Mouse (Mus musculus) layer of hippocampus, postnatal 10 days (tissue): ENCODE data around the gene Zfp595. TPM values are rescaled to one million over a fixed set of nuclear protein-coding genes. Genes with fewer than 3 reads are reported as not detected.
"Not testable (repeated sequence)": the region's sequence is repeated elsewhere in the genome, so short reads cannot be mapped to it uniquely, and the experiment has no call there.

ENCODE experiments used
- DNase-seq, 2 experiments: peaks; one replicate each; pipeline ENCODE4 v3.0.0; 2021; ENCODE audit warnings: low spot score in 2 of 2
- long read RNA-seq: library from polyadenylated mRNA; stranded (forward); transcript quantifications from one replicate; pipeline ENCODE4 v2.0.0, GENCODE M21; 2023
- total RNA-seq, 2 experiments: library from RNA; stranded (reverse); gene quantifications; 2 replicates each; pipeline ENCODE4 v1.2.3; 2021

The Zfp595 gene
- total RNA-seq = 1 to 10 TPM; 2.6 to 3.2 TPM
- long read RNA-seq = 0 reads

- DNase-seq = peak; percentile 63 to 64
These were observed at the start of gene Zfp595 for GRCm38 (mm10) chr13:67332019-67332724. Gene Zfp595, minus strand, starts transcription at chr13:67332570.

DNA sequence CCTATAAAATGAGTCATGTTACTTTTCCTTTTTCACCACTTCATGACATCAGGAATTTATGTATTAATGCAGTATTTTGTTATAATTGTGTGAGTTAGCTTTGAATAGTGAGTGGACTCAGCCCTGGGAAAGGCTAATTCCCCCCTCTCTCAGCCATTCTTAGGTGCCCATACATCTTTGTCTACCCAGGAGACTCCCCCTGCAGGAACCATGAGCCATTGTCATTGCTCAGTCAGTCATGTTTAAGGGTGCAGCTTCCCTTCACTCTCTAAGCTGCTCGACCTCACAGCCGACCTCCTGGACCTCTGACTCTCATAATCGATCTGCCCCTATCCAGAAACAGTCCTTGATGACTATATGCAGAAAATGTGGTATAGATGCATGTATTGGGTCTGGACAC lies 43.9 kb upstream of the Zfp595 start:
- DNase-seq = not testable (repeated sequence)

GRCm38 (mm10) chr13:67375050-67375911 lies 42.9 kb upstream of the Zfp595 start, which contains the start of the genes Gm28041 and Zfp456:
Gene Gm28041, minus strand, starts transcription at chr13:67375733.
Gene Zfp456, minus strand, starts transcription at chr13:67375810.
- DNase-seq = peak; percentile 35 to 60

DNA sequence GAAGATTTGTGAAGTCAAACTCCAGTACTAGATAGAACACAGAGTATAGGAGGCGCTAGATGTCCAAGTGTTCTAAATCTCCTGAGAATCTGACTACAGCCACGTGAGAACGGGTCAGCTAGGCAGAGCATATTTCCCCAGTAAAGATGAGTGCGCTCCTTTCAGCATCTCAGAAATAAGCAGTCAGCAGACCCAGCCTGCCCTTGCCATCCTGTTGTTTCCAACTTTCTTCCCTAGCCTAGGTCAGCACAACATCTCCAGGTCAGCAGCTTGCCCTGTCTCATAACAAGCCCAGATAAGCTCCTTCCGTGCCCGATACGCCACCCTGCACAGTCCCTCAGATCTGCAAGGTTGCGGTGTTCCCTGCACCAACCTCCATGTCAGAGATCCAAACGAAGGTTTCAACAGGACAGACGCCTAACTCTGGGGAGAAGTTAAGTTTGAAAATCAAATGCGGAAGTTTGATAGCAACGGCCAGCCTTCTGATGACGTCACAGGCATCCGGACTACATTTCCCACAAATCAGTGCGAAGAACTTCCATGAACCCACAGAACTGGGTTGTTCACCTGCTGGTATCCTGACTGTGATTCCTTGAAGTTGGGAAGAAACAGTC lies 27.9 kb upstream of the Zfp595 start, which contains the start of the genes Gm28044 and Zfp953:
Gene Gm28044, minus strand, starts transcription at position 406 of the 614 bp plus-strand sequence.
Gene Zfp953, minus strand, starts transcription at position 475 of the 614 bp plus-strand sequence.
- DNase-seq = peak; percentile 86 to 87

- DNase-seq = no peak
These were observed 19.5 kb upstream of the Zfp595 start for GRCm38 (mm10) chr13:67351854-67352253.

DNA sequence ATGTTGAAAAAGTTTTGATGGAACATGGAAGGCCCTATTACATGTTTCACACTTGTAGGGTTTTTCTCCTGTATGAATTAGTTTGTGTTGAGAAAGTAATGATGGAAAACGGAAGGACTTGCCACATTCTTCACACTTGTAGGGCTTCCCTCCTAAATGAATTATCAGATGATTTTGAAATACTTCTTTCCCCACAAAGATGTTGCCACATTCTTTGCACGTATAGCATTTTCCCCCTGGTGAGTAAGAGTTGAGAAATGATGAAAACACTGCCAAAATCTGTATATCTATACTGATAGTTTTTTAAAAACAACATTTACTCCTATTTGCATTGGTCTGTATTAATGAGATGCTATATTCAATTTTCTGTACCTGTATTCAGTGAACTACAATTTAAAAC lies 11.1 kb upstream of the Zfp595 start:
- no peak for DNase-seq

DNA sequence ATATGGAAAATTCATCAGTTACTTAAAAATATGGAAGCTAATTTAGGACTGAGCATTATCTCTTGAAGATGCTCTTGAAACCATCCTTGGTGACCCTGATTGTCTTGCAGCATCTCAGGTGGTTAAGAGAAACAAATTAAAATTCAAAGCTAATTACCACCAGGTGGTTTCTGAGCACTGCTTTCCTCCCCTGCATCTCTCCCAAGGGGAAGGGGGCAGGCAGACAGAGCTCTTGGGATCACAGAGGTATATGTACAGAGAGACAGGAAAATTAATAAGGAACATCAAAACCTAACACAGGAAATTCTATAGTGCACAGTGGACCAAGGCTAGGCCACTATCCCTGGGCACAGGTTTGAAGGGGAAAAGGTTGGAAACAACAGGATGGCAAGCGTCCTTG lies 507 bp upstream of the Zfp595 start:
- no peak for DNase-seq

- peak in 1 of 2 experiments; percentile 4 for DNase-seq
These were observed 25.7 kb downstream of the Zfp595 start for GRCm38 (mm10) chr13:67306718-67307117.

- DNase-seq = peak; percentile 86 to 87
These were observed 26.3 kb downstream of the Zfp595 start, which contains the start of gene Zfp457 for GRCm38 (mm10) chr13:67305822-67306672. Gene Zfp457, minus strand, starts transcription at chr13:67306485.

GRCm38 (mm10) chr13:67278314-67278713 lies 54.1 kb downstream of the Zfp595 start, which contains the start of gene Zfp458:
Gene Zfp458, minus strand, starts transcription at chr13:67278466.
- DNase-seq = no peak

DNA sequence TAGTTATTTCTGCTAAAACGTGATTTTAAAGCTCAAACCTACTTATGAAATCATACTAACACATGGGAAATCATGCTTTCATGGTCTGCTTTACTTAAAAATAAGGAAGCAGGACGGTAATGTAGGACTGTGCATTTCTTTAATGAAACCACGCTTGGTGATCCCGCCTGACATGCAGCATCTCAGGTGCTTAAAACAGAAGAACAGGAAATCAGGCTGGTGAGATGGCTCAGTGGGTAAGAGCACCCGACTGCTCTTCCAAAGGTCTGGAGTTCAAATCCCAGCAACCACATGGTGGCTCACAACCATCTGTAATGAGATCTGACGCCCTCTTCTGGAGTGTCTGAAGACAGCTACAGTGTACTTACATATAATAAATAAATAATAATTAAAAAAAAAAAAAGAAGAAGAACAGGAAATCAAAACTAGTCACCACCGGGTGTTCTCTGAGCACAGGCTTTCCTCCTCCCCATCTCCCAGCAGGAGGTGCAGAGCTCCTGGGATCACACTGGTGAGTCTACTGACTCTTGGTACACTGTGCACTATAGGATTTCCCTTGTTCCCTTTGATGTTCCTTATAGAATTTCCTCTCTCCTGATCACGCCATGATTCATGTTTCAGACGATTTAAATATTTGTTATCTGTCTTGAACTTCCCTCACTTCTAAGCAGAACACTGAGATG lies 62.8 kb downstream of the Zfp595 start:
- not testable (repeated sequence) for DNase-seq

DNA sequence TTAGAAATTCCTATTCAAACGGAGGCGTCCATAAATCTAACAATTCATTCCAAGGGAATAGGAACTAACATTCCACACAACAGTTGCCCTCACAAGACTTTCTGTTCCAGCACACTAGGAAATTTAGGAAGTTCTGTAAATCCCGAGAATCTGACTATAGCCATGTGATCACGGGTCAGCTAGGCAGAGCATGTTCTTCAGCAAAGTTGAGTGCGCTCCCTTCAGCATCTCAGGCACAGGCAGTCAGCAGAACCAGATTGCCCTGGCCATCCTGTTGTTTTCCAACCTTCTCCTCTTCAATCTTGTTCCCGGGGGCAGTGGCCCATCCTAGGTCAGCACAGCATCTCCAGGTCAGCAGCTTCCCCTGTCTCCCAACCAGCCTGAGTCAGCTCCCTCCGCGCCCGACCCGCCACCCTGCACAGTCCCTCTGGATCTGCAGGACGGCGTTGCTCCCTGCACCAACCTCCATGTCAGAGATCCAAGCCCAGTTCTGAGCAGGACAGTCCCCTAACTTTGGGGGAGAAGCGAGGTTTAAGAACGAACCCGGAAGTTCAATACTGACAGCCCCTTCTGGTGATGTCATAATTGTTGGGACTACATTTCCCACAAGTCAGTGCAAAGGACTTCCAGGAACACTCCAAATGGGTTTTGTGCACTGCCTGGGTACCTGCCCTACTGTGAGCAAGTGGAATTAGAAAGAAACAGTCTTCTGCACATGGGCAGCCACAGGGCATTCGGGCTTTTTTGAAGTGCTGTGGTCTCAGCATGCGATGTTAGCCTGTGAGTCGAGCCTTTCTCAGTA lies 63.6 kb downstream of the Zfp595 start:
- DNase-seq = peak; percentile 66 to 69

Other genes with a start within 250 kb of the Zfp595 start
- gene Zfp708, start 234.6 kb downstream of the Zfp595 start, total RNA-seq = 1 to 10 TPM; 2.9 to 4.1 TPM
- gene Gm28557, start 224.0 kb downstream of the Zfp595 start, total RNA-seq = 1 to 10 TPM; 1.6 to 1.7 TPM
- under 1 TPM; 0.25 to 0.30 TPM for gene Rslcan18, start 216.3 kb downstream of the Zfp595 start, total RNA-seq
- gene Zfp759, start 210.9 kb downstream of the Zfp595 start, total RNA-seq = 10 to 100 TPM in 1 of 2 experiments, 1 to 10 TPM in 1; 7.5 to 10.2 TPM
- gene Rsl1, start 159.4 kb downstream of the Zfp595 start, total RNA-seq = 1 to 10 TPM; 5.6 to 7.1 TPM
- gene Zfp455, start 138.1 kb downstream of the Zfp595 start, total RNA-seq = 1 to 10 TPM; 2.6 to 2.8 TPM
- gene Zfp458, start 54.1 kb downstream of the Zfp595 start, total RNA-seq = 10 to 100 TPM; 18.3 to 21.5 TPM
- gene Zfp457, start 26.1 kb downstream of the Zfp595 start, total RNA-seq = 1 to 10 TPM; 5.3 TPM
- 1 to 10 TPM; 1.1 to 1.2 TPM for gene Gm28044, start 28.0 kb upstream of the Zfp595 start, total RNA-seq
- gene Zfp953, start 28.0 kb upstream of the Zfp595 start, total RNA-seq = under 1 TPM; 0.66 to 0.91 TPM
- not detected for gene Gm28041, start 43.2 kb upstream of the Zfp595 start, total RNA-seq
- gene Zfp456, start 43.2 kb upstream of the Zfp595 start, total RNA-seq = under 1 TPM; 0.75 to 0.78 TPM
- 1 to 10 TPM; 2.4 to 3.2 TPM for gene Zfp429, start 67.2 kb upstream of the Zfp595 start, total RNA-seq
- 1 to 10 TPM; 2.0 to 2.3 TPM for gene Zfp459, start 88.8 kb upstream of the Zfp595 start, total RNA-seq
- 10 to 100 TPM; 10.8 to 11.2 TPM for gene Zfp874a, start 119.1 kb upstream of the Zfp595 start, total RNA-seq
- 10 to 100 TPM; 13.7 to 15.7 TPM for gene Zfp874b, start 151.7 kb upstream of the Zfp595 start, total RNA-seq
- 1 to 10 TPM; 5.8 to 8.0 TPM for gene Zfp58, start 168.0 kb upstream of the Zfp595 start, total RNA-seq
- under 1 TPM in 1 of 2 experiments, not detected in 1; 0.87 TPM for gene Gm26965, start 193.6 kb upstream of the Zfp595 start, total RNA-seq
- 10 to 100 TPM; 21.8 to 24.5 TPM for gene Zfp87, start 193.6 kb upstream of the Zfp595 start, total RNA-seq
- gene Zfp748, start 221.3 kb upstream of the Zfp595 start, total RNA-seq = 1 to 10 TPM; 7.4 to 9.7 TPM